Mouse (Mus musculus): ENCODE results near the gene Foxl1. TPM values are rescaled to one million over a fixed set of nuclear protein-coding genes. Genes with fewer than 3 reads are reported as not detected.

Foxl1 gene
- polyA plus RNA-seq (2012; rRNA removed) = 3.4 and 5.0 TPM in 2 replicates

- no peak for DNase-seq (ENCODE audit: low spot score)
These were observed at the start of gene Foxl1 for GRCm38 (mm10) chr8:121127756-121128375. Gene Foxl1, plus strand, starts transcription at chr8:121127940.

GRCm38 (mm10) chr8:121078721-121079120 lies 49.0 kb upstream of the Foxl1 start:
- no peak for DNase-seq (ENCODE audit: low spot score)

- DNase-seq (ENCODE audit: low spot score) = no peak
These were observed 48.5 kb upstream of the Foxl1 start for GRCm38 (mm10) chr8:121079201-121079600.

GRCm38 (mm10) chr8:121079944-121080343 lies 47.8 kb upstream of the Foxl1 start:
- no peak for DNase-seq (ENCODE audit: low spot score)

GRCm38 (mm10) chr8:121080361-121081090 lies 47.2 kb upstream of the Foxl1 start:
- DNase-seq (ENCODE audit: low spot score) = no peak

- DNase-seq (ENCODE audit: low spot score) = no peak
These were observed 46.3 kb upstream of the Foxl1 start for GRCm38 (mm10) chr8:121081398-121081797.

GRCm38 (mm10) chr8:121082218-121083092 lies 45.3 kb upstream of the Foxl1 start:
- no peak for DNase-seq (ENCODE audit: low spot score)

- peak; percentile 71 for DNase-seq (ENCODE audit: low spot score)
These were observed 44.4 kb upstream of the Foxl1 start for GRCm38 (mm10) chr8:121083093-121083935.

- DNase-seq (ENCODE audit: low spot score) = no peak
These were observed 43.9 kb upstream of the Foxl1 start for GRCm38 (mm10) chr8:121083936-121084209.

- DNase-seq (ENCODE audit: low spot score) = peak; percentile 53
These were observed 43.4 kb upstream of the Foxl1 start, which contains the start of gene Foxf1 for GRCm38 (mm10) chr8:121084210-121084951. Gene Foxf1, plus strand, starts transcription at chr8:121084386.

GRCm38 (mm10) chr8:121085011-121085410 lies 42.7 kb upstream of the Foxl1 start:
- DNase-seq (ENCODE audit: low spot score) = no peak

- DNase-seq (ENCODE audit: low spot score) = no peak
These were observed 42.2 kb upstream of the Foxl1 start for GRCm38 (mm10) chr8:121085561-121085960.

GRCm38 (mm10) chr8:121086004-121086900 lies 41.5 kb upstream of the Foxl1 start:
- DNase-seq (ENCODE audit: low spot score) = no peak

- no peak for DNase-seq (ENCODE audit: low spot score)
These were observed 39.5 kb upstream of the Foxl1 start for GRCm38 (mm10) chr8:121088281-121088680.

- DNase-seq (ENCODE audit: low spot score) = no peak
These were observed 38.7 kb upstream of the Foxl1 start for GRCm38 (mm10) chr8:121088871-121089630.

GRCm38 (mm10) chr8:121089631-121090380 lies 37.9 kb upstream of the Foxl1 start:
- no peak for DNase-seq (ENCODE audit: low spot score)

- no peak for DNase-seq (ENCODE audit: low spot score)
These were observed 37.0 kb upstream of the Foxl1 start for GRCm38 (mm10) chr8:121090716-121091115.

GRCm38 (mm10) chr8:121092141-121092540 lies 35.6 kb upstream of the Foxl1 start:
- no peak for DNase-seq (ENCODE audit: low spot score)
